Mouse (Mus musculus) heart, postnatal 0 days (tissue): ENCODE measurements around the gene Ptgr1. TPM values are rescaled to one million over a fixed set of nuclear protein-coding genes. Genes with fewer than 3 reads are reported as not detected.

ENCODE experiments used
- ATAC-seq: fragments of 200-750 bp; cut with Nextera tagmentation; 2 replicates; pipeline ENCODE4 v1.8.0; 2017; ENCODE audit warnings: low read depth, moderate number of reproducible peaks, moderate library complexity; ENCODE audit not compliant: insufficient read depth
- DNase-seq: peaks from one replicate; pipeline ENCODE4 v3.0.0-alpha.2; 2016; ENCODE audit warnings: low spot score
- H3K27ac ChIP-seq: fragments of 300-500 bp; sonication (generic); 2 replicates; pipeline ENCODE4 v1.5.1; 2014; ENCODE audit warnings: low read depth, mild to moderate bottlenecking
- H3K27me3 ChIP-seq: fragments of 300-500 bp; sonication (generic); 2 replicates; pipeline ENCODE4 v1.6.1; 2014; ENCODE audit warnings: low read length, mixed read lengths; ENCODE audit not compliant: control insufficient read depth, insufficient read depth
- H3K36me3 ChIP-seq: fragments of 300-500 bp; sonication (generic); replicated peaks from 2 replicates; pipeline ENCODE4 v1.6.1; 2014; ENCODE audit warnings: low read length, mixed read lengths; ENCODE audit not compliant: control insufficient read depth, insufficient read depth
- H3K4me1 ChIP-seq: fragments of 300-500 bp; sonication (generic); 2 replicates; pipeline ENCODE4 v1.6.1; 2014; ENCODE audit warnings: antibody characterized with exemption; ENCODE audit not compliant: control insufficient read depth, insufficient read depth
- H3K4me2 ChIP-seq: fragments of 300-500 bp; sonication (generic); 2 replicates; pipeline ENCODE4 v1.6.1; 2014; ENCODE audit warnings: low read depth, mild to moderate bottlenecking, low read length, moderate library complexity
- H3K4me3 ChIP-seq: fragments of 300-500 bp; sonication (generic); 2 replicates; pipeline ENCODE4 v1.5.1; 2014; ENCODE audit warnings: low read depth, low read length
- H3K9ac ChIP-seq: fragments of 300-500 bp; sonication (generic); replicated peaks from 2 replicates; pipeline ENCODE4 v1.6.1; 2014; ENCODE audit warnings: low read depth, low read length, mixed read lengths
- H3K9me3 ChIP-seq: fragments of 300-500 bp; sonication (generic); replicated peaks from 2 replicates; pipeline ENCODE4 v1.6.1; 2016; ENCODE audit warnings: low read length; ENCODE audit not compliant: control insufficient read depth
- CTCF ChIP-seq: IDR thresholded peaks from 2 replicates; pipeline ENCODE4 v1.5.1; 2016; ENCODE audit warnings: antibody characterized with exemption, control low read depth, low read depth
- EP300 ChIP-seq: IDR thresholded peaks from 2 replicates; pipeline ENCODE4 v1.6.1; 2016; ENCODE audit warnings: antibody characterized with exemption, low read depth
- WGBS: fragments of 180-500 bp; shearing (Covaris S2); extraction: QIAGEN DNeasy Blood & Tissue Kit; methylation state at CpG from one replicate; pipeline ENCODE4 v1.1.7; 2014; 5-methylcytosine and 5-hydroxymethylcytosine counted together
- polyA plus RNA-seq: library from polyadenylated mRNA; unstranded; fragments of >200 nt; fragmentation: Nextera tagmentation; extraction: Ambion mirVana; gene quantifications from 2 replicates; pipeline ENCODE4 v1.2.1, GENCODE M21; 2015
- total RNA-seq: library from RNA; depleted of rRNA; stranded (reverse); fragments of >200 nt; gene quantifications from 2 replicates; pipeline ENCODE4 v1.2.3, GENCODE M21; 2014; ENCODE audit warnings: low replicate concordance

Gene Ptgr1
- total and polyA plus RNA-seq, 2 experiments from 2014 or later: 6.9 to 8.6 TPM

DNA sequence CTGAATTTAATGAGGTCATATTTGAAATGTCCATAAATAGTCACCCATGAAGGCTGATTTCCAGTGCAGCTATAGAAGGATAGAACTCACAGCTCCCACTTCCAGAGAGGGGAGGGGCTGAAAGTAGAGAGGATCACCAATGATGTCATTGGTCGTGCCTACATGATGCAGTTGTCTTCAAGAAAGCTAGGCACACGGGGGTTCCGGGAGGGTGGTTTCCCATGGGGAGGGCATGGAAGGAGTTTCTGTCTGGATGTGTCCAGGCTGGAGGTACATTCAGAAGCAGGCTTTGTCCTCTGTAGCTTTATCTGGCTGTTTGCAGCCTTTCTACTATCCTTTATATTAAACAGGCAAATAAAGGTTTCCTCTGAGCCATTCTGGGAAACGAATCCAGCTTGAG is 38.5 kb downstream of the Ptgr1 start:
- no peak for TF ChIP-seq CTCF
- no peak for TF ChIP-seq EP300
- DNase-seq (no peak), ATAC-seq (no peak)
- no peak overlapping the region for H3K27ac ChIP-seq
- no peak overlapping the region for H3K4me3 ChIP-seq
- peaks cover 14% of the 10 kb centered on the region; the same call in 1 of the 2 replicates for H3K27me3 ChIP-seq
- no peak overlapping the region for H3K9ac ChIP-seq
- H3K4me1 ChIP-seq: no peaks in the 10 kb centered on the region
- H3K4me2 ChIP-seq: no peak overlapping the region
- WGBS: 68% methylated on average over 4 of the region's 4 CpGs
- no peaks in the 10 kb centered on the region for H3K36me3 ChIP-seq
- no peaks in the 10 kb centered on the region for H3K9me3 ChIP-seq

DNA sequence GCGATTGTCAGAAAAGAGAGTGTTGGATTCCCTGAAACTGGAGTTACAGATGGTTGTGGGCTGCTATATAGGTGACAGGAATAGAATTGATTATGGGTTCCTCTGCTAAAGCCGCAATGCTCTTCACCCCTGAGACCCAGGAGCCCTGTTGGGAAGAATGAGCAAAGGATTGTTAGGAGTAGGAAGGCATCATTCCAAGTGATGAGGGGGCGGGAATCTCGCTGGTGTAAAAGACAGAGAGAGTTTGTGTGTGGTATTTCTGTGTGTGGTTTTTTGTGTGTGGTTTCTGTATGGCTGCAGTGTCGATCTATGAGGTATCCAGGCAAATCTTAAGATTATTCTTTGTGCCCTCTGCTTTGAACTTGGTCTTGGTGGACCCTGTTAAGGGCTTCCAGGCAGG is 42.2 kb downstream of the Ptgr1 start:
- ATAC-seq (no peak), DNase-seq (no peak)
- WGBS: 67% methylated on average over 5 of the region's 5 CpGs
- no peaks in the 10 kb centered on the region for H3K36me3 ChIP-seq
- peaks cover 14% of the 10 kb centered on the region; the same call in 1 of the 2 replicates for H3K27me3 ChIP-seq
- no peak overlapping the region for H3K9ac ChIP-seq
- no peak overlapping the region for H3K4me2 ChIP-seq
- no peak overlapping the region for H3K27ac ChIP-seq
- TF ChIP-seq CTCF (no peak), EP300 (no peak)
- no peaks in the 10 kb centered on the region; the same call in 1 of the 2 replicates for H3K4me1 ChIP-seq
- no peaks in the 10 kb centered on the region for H3K9me3 ChIP-seq
- H3K4me3 ChIP-seq: no peak overlapping the region

DNA sequence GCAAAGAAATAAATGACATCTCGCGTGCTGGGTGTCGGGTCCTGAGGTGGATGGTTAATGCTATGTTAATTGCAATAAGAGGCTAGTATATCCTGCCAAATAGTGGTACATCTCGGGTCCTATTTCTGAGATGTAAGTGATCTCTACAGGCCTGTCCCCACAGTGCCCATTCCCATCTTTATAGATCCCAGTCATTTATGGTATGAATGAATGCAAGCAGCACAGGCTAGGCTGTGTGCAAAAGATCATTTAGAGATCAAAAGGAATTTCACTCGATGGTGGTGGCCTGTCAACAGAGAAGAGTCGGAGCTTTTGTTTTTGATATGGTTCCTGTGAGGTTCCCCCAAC is 42.7 kb downstream of the Ptgr1 start:
- Histone ChIP-seq H3K9me3 (no peaks in the 10 kb centered on the region), H3K27ac (no peak overlapping the region), H3K27me3 (peaks cover 14% of the 10 kb centered on the region; the same call in 1 of the 2 replicates), H3K4me2 (peak overlapping the region; percentile 91), H3K4me1 (no peaks in the 10 kb centered on the region; the same call in 1 of the 2 replicates), H3K36me3 (no peaks in the 10 kb centered on the region), H3K9ac (no peak overlapping the region), H3K4me3 (peak overlapping the region; percentile 67)
- TF ChIP-seq EP300: no peak
- TF ChIP-seq CTCF: no peak
- no peak for DNase-seq
- ATAC-seq: no peak
- WGBS: 21% methylated on average over 6 of the region's 6 CpGs

DNA sequence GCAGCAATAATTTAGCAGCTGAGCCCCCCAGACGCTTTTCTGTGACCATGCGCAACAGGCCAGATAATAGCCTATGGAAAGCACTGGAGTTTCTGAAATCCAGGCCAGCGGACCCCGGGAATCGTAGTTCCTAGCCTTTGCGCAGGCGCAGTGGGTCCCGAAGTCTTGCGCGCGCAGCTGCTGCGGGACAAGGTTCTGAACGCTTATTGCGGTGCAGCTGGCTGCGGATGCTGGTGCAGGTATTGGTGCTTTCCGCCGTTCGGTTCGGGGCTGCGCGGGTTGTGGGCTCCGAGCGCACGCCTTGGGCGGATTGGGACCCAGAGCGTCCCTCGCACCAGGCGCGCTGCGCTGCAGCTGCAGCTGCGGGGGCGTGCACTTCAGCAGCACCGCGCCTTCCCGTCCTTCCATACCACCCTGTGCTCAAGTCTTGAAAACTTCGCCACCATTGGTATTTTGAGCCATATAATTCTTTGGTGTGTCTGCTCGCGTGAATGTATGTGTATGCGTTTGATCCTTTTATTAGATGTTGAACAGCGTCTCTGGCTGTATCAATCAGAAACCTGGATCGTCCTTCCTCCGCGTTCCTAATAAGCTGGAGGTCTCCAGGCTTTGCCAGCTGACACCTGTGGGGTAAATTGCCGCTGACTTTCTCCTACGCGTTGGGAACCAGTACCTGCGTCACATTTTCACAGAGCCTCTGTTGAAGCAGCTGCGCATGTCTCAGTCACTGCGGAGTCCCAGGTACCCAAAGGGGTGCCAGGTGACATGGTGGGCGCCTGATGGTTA is 43.3 kb downstream of the Ptgr1 start, which contains the start of gene Zkscan16:
TSS of gene Zkscan16 (plus strand) at position 209 of the 786 bp plus-strand sequence.
- TF ChIP-seq EP300 (no peak), CTCF (no peak)
- Histone ChIP-seq H3K27me3 (peaks cover 14% of the 10 kb centered on the region; the same call in 1 of the 2 replicates), H3K4me1 (no peaks in the 10 kb centered on the region; the same call in 1 of the 2 replicates), H3K9me3 (no peaks in the 10 kb centered on the region), H3K4me2 (peak within 1 kb of the TSS; percentile 91), H3K4me3 (peak within 1 kb of the TSS; percentile 67), H3K9ac (peak within 1 kb of the TSS; percentile 15; the same call in 1 of the 2 replicates), H3K36me3 (no peaks in the 10 kb centered on the region), H3K27ac (no peak within 1 kb of the TSS)
- DNase-seq (peak; percentile 30), ATAC-seq (peak; percentile 55)
- 1% methylated on average over 50 of the region's 50 CpGs for WGBS

DNA sequence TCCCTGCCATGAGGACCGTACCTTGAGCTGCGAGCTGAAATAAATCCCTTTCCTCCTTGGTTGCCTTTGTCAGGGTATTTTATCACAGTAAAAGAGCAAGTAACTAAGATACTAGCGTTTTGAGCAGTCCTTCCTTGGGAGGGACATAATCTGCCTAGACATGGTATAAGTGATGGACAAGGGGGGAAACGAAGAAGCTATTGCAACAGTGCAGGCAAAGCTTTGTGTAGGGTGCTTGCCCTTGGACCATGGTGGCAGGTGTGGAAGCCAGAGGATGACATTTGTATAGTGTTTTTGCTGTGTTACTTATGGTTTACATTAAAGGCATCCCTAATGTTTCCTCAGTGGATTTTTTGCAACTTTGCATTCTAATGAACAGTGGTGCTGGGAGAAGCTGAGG is 44.0 kb downstream of the Ptgr1 start:
- H3K4me1 ChIP-seq: no peaks in the 10 kb centered on the region; the same call in 1 of the 2 replicates
- 82% methylated on average over 4 of the region's 4 CpGs for WGBS
- H3K27ac ChIP-seq: no peak overlapping the region
- TF ChIP-seq EP300: no peak
- TF ChIP-seq CTCF: no peak
- H3K4me3 ChIP-seq: peak overlapping the region; percentile 67
- H3K36me3 ChIP-seq: no peaks in the 10 kb centered on the region
- ATAC-seq: no peak
- peak overlapping the region; percentile 91 for H3K4me2 ChIP-seq
- no peaks in the 10 kb centered on the region for H3K9me3 ChIP-seq
- peak overlapping the region; percentile 15; the same call in 1 of the 2 replicates for H3K9ac ChIP-seq
- DNase-seq: no peak
- H3K27me3 ChIP-seq: peaks cover 14% of the 10 kb centered on the region; the same call in 1 of the 2 replicates
